Mouse (Mus musculus) frontal cortex, postnatal 36 days (tissue): Measurements from ENCODE around the gene Il34.

Source experiments
- DNase-seq, 2 experiments: peaks; one replicate each; pipeline ENCODE4 v3.0.0; 2022; ENCODE audit warnings: low spot score in 2 of 2

Il34 gene

DNA sequence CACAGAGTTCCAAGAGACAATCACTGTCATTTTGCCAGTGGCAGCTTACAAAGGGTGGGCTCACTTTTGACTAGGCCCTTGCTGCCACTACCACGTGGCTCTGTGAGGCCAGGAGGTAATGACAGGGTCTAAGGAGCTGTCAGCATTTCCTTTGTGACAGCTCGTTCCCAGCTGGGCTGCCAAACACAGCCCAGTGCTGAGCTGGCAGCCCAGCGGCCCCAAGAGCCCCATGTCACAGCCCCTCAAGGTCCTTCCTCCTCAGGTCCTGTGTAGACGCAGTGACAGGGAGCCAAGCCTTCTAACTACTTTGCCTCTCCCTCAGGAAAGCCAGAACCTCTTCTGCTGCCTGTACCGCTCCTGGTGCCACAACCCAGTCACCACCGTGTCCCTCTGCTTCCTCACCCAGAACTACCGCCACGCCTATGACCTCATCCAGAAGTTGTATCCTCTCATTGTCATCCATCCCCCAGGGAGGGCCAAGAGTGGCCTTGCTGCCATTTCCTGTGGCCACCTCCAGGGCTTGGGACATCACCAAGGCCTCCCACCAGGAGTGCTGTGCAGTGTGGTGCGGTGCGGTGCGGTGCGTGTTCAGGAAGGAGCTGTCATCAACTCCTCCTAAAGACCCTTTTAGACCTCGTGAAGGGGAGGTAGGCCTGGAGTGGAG is 94.3 kb downstream of the Il34 start:
- DNase-seq, result no peak

DNA sequence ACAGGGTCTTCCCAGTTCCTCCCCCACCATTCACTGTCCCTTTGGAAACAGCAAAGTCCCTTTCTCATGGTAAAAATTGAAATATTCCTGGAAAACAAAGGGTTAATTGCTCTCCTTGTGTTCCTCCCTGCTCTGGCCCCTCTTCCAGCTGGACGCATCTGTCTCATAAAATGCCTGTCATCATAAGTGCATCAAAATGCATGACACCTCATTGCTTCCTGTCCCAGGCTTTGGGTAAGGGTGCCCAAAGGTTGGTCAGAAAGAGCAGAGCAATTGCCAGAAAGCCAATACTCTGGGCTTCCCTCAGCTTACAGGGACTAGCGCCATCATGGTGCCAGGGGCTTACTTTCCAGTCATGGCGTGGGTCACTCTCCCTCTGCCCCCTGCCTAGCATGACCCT is 95.1 kb downstream of the Il34 start:
- DNase-seq, result no peak

DNA sequence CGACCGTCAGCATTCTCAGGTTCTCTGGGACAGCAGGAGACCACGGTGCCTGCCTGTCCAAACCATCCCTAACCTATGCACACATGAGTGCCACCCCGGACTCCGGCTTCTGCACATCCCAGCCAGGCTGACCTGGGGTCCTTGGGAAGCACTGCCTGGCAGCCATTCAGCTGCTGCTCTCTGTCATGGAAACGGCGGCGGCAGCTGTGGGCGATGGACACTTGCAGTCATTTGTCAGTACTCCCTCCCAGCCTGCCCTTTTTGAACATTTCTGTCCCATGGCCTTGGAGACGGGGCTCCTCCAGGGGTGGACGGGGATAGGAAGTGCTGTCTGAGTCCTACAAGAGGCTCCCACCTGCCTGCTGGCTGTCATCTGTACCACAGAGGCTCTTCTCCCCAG is 97.3 kb downstream of the Il34 start:
- DNase-seq, result no peak

DNA sequence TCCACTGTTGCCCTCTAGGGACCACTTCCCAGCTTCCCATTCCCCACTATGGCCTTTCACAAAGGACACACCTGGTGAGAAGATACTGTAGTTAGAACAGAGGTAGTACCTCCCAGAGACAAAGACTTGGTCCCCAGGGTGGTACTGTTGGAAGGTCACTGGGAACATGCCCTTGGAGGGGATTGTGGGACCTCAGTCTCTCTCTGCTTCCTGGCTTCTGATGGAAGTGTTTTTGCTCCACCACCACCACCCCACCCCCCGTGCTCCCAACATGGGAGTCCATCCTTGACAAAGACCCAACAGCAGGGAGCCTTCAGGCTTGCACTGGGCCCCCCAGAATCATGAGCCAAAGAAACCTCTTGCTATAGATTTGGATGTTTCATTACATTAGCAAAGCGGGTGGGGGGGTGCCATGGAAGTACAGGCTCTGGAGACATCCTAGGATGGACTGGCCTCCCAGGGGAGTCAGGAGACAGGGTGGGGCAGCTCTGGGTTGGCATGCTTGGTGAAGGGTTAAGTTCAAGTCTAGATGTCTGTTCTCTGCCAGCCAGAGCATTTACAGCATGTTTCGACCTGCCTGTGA is 99.3 kb downstream of the Il34 start:
- DNase-seq, result no peak

DNA sequence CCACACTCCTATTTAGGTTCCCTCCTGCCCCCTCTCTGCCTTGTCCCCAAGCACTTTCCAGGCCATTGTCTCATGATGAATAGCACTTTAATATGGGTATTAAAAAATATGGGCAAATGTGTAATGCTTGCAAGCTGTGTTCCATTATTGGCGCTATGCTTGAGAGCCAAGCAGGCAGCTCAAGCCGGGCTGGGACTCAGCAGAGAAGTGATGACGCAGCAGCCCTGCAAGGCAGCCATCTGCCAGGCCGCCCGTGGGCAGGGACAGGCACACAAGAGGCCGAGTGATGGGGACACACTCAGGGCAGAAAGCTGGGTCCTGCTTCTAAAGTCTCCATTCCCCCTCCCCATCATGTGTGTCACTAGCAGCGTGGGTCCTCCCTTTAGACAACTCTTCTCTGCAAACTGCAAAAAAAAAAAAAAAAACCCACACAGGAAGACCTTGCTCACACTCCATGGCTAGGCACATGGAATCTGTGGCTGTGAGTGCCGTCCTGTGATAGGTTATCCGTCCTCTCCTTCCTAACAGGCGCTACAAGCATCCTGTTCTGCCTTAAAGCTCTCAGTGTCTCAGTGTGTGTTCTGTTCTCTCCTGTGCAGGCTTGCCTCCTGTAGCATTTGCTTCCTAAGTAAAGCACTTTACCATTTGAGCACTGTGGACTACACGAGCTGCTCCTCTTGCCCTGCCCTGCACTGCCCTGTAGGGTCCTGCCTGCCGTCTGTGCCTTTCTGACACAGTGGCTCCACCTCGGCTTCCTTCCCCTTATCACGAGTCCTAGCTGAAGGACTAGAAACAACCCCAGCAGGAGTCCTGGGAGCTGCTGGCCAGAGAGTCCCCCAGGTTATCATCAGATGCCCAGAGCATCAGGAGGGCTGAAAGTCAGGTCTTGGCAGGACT is 100.1 kb downstream of the Il34 start:
- DNase-seq, result no peak

DNA sequence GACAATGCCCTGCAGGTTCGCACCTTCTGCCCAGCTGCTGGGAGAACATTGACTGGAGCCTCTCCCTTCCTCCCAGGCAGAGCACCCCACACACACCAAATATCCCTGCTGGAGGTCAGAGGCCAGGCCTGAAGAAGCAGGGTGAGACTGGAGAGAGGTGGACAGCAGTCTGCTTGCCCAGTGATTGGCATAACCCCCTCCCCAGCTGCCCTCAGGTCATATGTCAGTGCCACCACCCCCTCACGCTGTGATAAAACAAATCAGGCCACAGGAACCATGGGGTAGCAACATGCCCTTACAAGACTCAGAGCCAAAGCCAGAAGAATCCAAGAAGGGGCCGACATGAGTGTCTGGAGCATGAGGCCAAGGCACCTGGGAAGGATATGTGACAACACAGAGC is 101.6 kb downstream of the Il34 start:
- DNase-seq, result no peak

DNA sequence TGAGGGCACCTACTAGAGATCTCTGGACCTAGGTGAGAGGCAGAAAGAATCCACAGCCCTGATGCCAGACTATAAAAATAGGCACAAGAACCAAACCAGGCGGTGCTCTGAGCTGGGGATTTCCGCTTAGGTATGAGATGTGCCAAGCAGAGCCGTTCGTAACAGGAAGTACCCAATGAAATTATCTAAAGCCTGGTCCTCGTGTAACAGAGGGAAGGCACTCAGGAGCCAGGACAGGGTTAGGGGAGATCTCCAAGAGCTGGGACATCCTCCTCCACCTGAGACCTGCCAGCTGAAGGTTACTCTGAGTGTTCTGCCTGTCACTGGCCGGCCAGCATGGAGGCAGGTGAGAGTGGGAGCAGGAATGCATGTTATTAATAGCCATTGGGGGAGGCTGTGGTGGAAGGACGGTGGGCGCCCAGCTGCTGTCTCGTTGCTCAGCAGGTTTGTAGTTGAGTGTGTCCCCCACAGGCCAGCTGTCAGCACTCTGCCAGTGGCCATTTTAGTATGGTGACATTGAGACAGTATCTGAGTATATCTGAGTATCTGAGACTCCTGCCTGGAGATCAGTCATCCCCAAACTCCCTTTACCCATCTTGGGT is 102.2 kb downstream of the Il34 start:
- no peak for DNase-seq

DNA sequence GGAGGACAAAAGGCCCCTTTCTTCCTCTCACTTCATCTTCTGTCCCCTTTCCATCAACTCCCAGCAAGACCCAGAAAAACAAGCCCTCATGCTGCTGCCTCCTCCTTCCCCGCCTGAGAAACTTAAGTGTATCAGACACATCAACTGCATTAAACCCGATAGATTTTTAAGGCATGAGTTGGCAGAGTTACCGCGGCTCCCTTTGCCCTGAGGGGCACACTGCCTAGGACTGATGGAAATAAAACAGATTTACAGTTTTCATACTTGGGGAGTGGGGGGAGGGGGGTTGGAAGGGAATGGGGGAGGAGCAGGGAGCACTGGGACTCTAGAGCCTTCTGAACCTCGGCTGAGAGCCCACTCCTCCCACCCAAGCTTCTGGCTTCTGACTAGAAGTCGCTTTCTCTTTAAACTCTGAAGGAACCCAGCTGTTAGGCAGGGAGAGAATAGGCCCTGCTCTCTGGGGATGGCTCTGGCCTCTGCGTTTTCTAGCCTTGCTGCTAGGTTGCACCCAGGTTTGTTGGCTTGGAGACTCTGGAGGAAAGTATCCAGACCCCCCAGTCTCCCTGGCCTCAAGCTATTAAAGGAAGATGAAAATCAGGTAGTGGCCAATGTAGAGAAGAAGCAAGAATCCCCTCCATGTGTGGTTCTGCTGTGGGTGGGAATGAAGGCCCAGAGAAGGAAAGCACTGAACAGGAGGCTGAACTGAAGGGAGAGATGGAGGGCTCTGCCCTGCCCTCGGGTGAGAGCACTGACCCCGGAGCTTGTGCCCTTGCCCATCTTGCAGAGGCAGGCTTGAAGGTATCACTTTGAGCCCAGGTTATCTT is 102.9 kb downstream of the Il34 start:
- no peak for DNase-seq

DNA sequence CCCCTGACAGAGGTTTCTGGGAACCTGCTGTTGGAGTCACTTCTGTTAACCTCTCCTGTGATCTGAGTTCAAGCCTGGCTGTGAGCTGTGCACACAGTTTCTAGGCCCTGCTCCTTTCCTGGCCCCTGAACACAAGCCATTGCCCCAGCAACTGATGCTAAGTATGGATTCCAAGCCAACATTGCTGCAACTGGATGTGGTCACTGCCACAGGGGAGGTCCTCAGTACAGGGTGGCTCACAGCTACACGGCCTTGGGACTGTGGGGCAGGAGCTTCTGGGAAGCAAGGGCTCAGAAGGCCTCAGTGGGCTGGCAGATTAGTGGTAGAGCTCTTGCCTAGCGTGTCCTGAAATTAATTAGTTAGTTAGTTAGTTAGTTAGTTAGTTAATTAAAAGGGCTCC is 105.2 kb downstream of the Il34 start:
- DNase-seq, result no peak

DNA sequence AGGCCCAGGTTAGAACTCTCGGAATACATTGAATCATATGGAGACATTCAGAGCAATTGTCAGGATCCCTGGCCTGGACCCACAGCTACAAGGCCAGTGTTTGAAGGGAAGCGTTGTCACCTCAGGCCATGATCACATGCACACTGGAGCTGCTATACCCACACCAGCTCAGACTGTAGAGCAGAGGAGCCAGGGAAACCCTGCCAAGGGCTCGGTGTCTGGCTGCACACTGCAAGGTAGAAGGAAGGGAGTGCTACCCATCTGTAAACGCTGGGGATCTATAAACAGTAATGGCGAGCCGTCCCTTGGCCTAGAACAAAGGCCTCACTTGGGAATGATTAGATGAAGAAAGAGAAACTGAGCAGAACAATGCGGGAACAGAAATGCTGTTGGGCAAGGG is 106.2 kb downstream of the Il34 start:
- DNase-seq, result no peak

DNA sequence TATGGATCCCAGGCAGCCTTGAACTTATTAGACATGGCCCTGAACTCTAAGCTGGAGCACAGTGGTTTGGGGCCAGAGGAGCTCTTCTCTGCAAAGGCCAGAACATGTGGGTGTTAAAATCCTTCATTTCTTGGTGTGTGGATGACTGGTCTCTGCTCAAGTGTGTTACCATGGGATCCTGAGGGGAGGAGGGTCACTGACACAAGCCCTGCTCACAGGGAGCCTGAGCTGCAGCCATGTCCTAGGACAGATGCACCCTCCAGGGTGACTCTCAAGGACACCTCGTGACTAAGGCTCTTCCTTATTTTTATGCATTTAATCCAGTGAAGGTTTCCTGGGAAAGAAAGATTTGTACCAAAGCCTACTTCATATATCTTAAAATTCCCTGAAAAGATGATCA is 107.6 kb downstream of the Il34 start:
- no peak for DNase-seq

DNA sequence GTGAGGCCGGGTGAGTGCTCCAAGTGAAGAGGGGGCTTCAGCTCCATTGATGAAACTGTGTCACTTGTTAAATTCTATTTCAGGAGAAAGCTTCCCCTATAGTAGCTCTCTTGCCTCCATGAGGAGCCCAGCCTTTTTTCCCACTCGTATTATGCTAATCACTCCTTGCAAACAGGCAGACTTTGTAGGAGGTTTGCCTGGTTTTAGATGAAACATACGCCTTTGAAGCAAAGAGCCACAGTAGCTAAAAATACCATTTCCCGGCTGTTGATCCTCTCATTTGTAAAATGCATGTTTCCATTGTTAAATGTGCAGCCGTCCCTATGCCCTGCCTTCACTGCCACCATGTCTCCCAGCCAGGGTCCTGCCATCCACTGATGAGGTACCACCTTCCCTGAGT is 108.2 kb downstream of the Il34 start:
- peak in 1 of 2 experiments; percentile 63 for DNase-seq

DNA sequence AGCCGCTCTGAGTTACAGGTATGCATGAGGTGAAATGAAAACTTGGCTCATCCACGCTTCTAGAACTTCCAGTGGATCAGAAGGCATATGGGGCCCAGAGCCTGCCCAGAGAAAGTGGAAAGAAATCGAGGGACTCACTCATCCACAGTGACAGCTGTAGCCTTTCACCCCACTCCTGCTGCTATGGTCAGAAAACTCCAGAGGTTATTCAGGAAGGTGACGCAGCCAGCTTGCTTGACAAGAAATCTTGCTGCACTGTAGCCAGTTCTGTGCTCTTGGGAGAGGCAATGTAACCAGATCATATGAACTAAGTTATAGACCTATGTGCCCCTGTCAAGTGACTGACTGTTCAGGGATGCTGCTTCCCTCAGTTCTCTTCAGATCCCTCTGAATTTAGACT is 109.7 kb downstream of the Il34 start:
- no peak for DNase-seq

DNA sequence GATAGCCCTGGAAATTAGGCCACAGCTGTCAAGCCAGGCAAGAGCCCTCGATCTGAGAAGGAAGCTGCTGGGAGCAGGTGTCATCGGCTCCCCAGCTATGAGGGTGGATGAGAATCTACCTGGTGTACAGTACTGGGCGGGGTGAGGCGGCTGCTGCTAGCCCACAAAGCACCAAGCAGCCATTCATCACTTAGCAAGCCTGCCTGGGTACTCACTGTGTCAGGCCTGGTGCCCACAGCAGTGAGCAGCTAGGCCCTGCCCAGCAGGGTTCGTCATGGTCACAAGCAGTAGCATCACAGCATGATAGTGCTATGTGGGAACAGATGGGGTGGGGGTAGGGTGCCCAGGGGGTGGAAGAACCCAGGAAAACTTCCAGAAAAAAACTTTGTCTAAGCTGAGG is 110.3 kb downstream of the Il34 start:
- DNase-seq, result no peak

DNA sequence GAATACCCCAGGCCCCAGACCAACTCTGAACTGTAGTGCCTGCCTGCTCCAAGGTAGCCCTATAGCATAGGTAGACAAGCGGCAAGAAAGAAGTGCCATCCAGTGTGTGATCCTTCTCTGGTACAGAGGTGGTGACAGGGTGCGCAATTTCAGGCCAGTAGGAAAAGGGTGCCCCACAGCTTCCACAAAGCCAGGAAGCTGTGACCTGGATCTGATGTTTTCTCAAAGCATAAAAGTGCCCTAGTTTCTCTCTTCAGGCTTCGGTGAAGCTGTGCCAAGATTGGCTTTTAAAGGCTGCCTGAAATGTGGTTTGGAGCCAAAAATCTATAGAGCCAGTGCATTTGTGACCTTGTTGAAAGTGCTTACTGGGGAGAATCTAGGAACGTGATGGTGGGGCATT is 110.9 kb downstream of the Il34 start:
- no peak for DNase-seq

DNA sequence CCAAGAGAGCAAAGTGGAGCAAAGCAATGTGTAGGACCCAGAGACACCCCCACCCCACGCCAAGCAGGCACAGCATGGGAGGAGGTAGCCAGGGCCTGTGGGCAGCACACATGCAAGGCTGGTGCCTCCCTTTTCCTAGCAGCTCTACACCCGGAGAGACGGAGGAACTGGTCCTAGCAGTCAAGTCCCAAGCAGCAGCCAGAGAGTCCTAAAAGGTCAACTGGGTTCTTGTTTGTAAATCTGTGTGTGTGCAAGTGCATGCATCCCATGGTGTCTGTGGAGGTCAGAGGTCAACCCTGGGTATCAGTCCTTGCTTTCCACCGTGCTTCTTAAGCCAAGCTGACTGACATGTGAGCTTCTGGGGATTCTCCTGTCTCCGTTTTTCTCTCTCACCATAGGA is 111.5 kb downstream of the Il34 start:
- no peak for DNase-seq
